Mouse (Mus musculus) ovary, postnatal 10 days (tissue): ENCODE measurements around the gene Cep152.
A peak's percentile ranks its signal among the peaks of the same experiment; 100 is the strongest.

Experiments used
- DNase-seq: peaks from one replicate; pipeline ENCODE4 v3.0.0; 2022; ENCODE audit warnings: low spot score

Cep152 gene

GRCm38 (mm10) chr2:125624837-125625351 is at the start of gene Cep152:
Gene Cep152, minus strand, starts transcription at chr2:125625113.
- DNase-seq, result peak; percentile 89

- DNase-seq, result peak; percentile 66
Measured at GRCm38 (mm10) chr2:125672957-125673631, 48.2 kb upstream of the Cep152 start, which contains the start of gene Eid1. Gene Eid1, plus strand, starts transcription at chr2:125673095.

GRCm38 (mm10) chr2:125672568-125672956 is 47.6 kb upstream of the Cep152 start:
- DNase-seq, result no peak

GRCm38 (mm10) chr2:125670846-125671245 is 45.9 kb upstream of the Cep152 start:
- DNase-seq, result no peak

GRCm38 (mm10) chr2:125667721-125668120 is 42.8 kb upstream of the Cep152 start:
- no peak for DNase-seq

- DNase-seq, result no peak
Measured at GRCm38 (mm10) chr2:125667184-125667583, 42.3 kb upstream of the Cep152 start.

GRCm38 (mm10) chr2:125666668-125667067 is 41.8 kb upstream of the Cep152 start:
- DNase-seq, result no peak

GRCm38 (mm10) chr2:125665909-125666308 is 41.0 kb upstream of the Cep152 start:
- no peak for DNase-seq

- DNase-seq, result no peak
Measured at GRCm38 (mm10) chr2:125665213-125665612, 40.3 kb upstream of the Cep152 start.

- DNase-seq, result no peak
Measured at GRCm38 (mm10) chr2:125662517-125662916, 37.6 kb upstream of the Cep152 start.

GRCm38 (mm10) chr2:125661156-125661555 is 36.2 kb upstream of the Cep152 start:
- DNase-seq, result no peak

- DNase-seq, result no peak
Measured at GRCm38 (mm10) chr2:125660537-125661130, 35.7 kb upstream of the Cep152 start.

- DNase-seq, result no peak
Measured at GRCm38 (mm10) chr2:125659823-125660536, 35.1 kb upstream of the Cep152 start.

- DNase-seq, result no peak
Measured at GRCm38 (mm10) chr2:125655391-125655790, 30.5 kb upstream of the Cep152 start.

GRCm38 (mm10) chr2:125653286-125653685 is 28.4 kb upstream of the Cep152 start:
- no peak for DNase-seq

- no peak for DNase-seq
Measured at GRCm38 (mm10) chr2:125651563-125651962, 26.6 kb upstream of the Cep152 start.

- no peak for DNase-seq
Measured at GRCm38 (mm10) chr2:125650742-125651352, 25.9 kb upstream of the Cep152 start.

GRCm38 (mm10) chr2:125650038-125650437 is 25.1 kb upstream of the Cep152 start:
- no peak for DNase-seq

- DNase-seq, result no peak
Measured at GRCm38 (mm10) chr2:125644912-125645311, 20.0 kb upstream of the Cep152 start.

GRCm38 (mm10) chr2:125637331-125637730 is 12.4 kb upstream of the Cep152 start:
- no peak for DNase-seq

GRCm38 (mm10) chr2:125630010-125630409 is 5.1 kb upstream of the Cep152 start:
- no peak for DNase-seq

- DNase-seq, result no peak
Measured at GRCm38 (mm10) chr2:125628487-125628886, 3.6 kb upstream of the Cep152 start.
